Mouse (Mus musculus) gastrocnemius, adult 2 months (tissue): ENCODE measurements at regions not wholly inside any gene's neighbourhood (a gene's known extent, or its start where the extent isn't known, plus 50 kb on each side); places are given as distances from the start of the nearest gene placed in this dataset.

Experiments
- DNase-seq: peaks from one replicate; pipeline ENCODE4 v3.0.0; 2022
- H3K27ac ChIP-seq: fragments of 200-600 bp; 2 replicates; pipeline ENCODE4 v1.8.1; 2022; ENCODE audit warnings: mild to moderate bottlenecking
- H3K4me3 ChIP-seq: fragments of 200-600 bp; 2 replicates; pipeline ENCODE4 v1.8.1; 2022; ENCODE audit warnings: mild to moderate bottlenecking, moderate library complexity
- CTCF ChIP-seq: fragments of 200-600 bp; IDR thresholded peaks from 2 replicates; pipeline ENCODE4 v1.8.1; 2022; ENCODE audit warnings: antibody characterized with exemption, mild to moderate bottlenecking, moderate library complexity
- intact Hi-C: fragments of 180-260 bp; cut with DNase I; formaldehyde crosslinking; loops from one replicate; pipeline ENCODE4 v1.15.1; 2025

DNA sequence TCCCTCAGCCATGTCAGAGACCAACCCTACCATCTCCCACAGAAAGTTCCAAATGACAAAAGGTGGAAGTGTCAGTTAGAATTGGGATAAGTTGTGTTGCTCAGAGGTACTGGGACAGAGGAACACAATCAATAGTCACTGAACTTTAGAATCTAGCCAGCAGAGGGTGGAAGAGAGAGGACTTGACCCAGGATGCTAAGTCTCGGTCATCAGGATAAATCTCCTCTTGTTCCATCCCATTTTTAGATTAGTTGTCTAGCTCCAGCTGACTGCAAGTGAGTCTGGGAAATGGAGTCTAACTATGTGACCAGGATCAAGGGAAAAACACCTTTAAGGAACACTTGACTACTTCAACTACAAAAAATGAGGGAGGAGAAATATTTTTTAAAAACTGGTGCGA is 91.5 kb downstream of the Fam84b start:
- TF ChIP-seq CTCF = peak; percentile 45
- Histone ChIP-seq H3K27ac (no peak overlapping the region), H3K4me3 (no peak overlapping the region)
- DNase-seq = no peak
- intact Hi-C loops = loop anchor here (10.0 kb wide), 1 partner anchor 333 kb away; no protein-coding TSS in a partner anchor

DNA sequence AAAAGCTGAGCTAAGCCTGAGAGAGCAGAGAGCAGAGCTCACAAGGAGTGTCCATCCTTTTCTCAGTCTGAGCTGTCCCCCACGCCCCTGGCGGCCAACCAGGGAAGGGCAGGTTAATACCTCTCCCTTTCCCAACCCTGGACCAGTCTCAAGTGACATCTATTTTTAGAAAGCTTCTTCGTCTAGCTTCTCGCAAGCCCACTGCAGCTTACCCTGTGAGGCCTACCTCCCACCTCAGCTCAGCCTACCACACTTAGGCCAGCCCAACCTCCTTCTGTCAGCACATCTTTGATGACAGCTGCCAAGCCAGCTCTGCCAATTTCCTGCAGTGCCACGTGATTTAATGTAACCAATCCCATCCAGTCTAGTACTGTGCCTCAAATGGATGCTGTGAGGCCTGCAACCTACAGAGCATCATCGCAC is 93.6 kb downstream of the Fam84b start:
- H3K4me3 ChIP-seq = no peak overlapping the region
- H3K27ac ChIP-seq = no peak overlapping the region
- intact Hi-C loops = loop anchor here (10.0 kb wide), 1 partner anchor 335 kb away; no protein-coding TSS in a partner anchor
- DNase-seq = peak; percentile 56
- peak; percentile 61 for TF ChIP-seq CTCF

DNA sequence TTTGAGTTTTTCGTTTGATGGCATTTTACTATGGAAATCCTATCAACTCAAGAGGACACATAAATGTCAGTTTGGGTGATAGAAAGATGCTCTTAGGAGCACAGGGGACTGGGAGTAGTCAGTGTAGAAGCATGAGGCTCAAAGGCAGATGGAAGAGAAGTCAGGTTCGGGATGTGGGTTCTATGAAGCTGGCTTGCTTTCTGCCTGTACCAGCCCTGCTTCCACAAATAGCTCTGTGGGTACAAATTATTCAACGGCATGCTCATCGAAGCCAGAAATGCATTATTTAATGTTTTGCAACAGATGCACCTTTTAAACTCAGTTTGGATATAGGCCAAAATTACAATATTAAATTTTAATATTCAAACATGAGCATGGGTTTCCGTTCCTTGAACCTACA is 99.3 kb downstream of the Fam84b start:
- Histone ChIP-seq H3K27ac (no peak overlapping the region), H3K4me3 (no peak overlapping the region)
- no peak for DNase-seq
- intact Hi-C loops = no loop called here
- TF ChIP-seq CTCF = no peak

DNA sequence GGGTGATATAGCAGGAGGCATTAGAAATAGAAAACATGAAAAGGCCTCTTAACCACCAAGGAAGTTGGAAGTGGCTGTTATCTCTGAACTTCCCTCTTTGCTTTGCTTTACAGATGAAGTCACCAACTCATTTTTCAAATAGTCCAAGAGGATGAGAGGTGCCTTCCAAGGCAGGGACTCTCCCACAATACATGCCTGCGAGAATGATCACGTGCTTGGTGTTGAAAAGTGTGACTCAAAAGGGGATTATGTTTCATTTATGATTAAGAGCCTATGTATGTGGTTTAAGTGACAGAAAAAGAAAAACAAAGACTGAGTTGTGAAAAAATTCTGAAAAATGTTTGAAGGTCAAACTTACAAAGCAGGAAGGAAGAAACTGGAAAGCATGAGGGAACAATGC is 114.0 kb downstream of the Fam84b start:
- Histone ChIP-seq H3K4me3 (no peak overlapping the region), H3K27ac (no peak overlapping the region)
- no peak for TF ChIP-seq CTCF
- DNase-seq = no peak
- intact Hi-C loops = no loop called here

DNA sequence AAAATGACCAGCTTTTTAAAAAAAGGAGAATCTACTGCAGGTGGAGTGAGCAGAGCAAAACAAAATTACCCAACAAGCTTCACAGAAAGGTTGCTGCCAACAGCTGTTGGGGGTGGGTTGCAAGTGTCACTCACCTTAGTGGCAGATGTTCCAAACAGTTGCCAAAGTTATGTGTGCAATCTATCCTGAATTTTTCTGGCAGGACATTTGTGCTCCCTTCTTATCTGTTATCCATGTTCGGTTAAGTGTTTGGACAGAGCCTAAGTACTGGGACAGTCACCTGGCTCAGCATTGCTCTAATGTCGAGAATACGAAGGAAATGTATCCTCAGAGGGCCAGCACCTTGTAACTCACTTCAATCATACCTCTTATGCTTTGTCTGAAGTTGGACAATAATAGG is 115.3 kb downstream of the Fam84b start:
- no peak for DNase-seq
- intact Hi-C loops = no loop called here
- no peak for TF ChIP-seq CTCF
- Histone ChIP-seq H3K27ac (no peak overlapping the region), H3K4me3 (no peak overlapping the region)

DNA sequence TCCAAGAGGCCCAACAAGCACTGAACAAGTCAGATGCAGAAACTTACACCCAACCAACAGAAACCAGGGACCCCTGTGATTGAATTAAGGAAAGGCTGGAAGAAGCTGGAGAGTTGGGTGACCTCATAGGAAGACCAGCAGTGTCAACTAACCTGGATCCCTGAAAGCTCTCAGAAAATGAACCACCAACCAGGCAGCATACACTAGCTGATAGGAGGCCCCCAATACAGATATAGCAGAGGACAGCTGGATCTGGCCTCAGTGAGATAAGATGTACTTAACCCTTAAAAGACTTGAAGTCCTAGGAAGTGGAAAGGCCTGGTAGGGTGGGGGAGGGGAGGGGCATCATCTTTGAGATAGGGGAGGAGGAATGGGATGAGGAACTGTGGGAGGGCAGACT is 121.2 kb downstream of the Fam84b start:
- intact Hi-C loops = no loop called here
- Histone ChIP-seq H3K4me3 (no peak overlapping the region), H3K27ac (no peak overlapping the region)
- no peak for DNase-seq
- no peak for TF ChIP-seq CTCF

DNA sequence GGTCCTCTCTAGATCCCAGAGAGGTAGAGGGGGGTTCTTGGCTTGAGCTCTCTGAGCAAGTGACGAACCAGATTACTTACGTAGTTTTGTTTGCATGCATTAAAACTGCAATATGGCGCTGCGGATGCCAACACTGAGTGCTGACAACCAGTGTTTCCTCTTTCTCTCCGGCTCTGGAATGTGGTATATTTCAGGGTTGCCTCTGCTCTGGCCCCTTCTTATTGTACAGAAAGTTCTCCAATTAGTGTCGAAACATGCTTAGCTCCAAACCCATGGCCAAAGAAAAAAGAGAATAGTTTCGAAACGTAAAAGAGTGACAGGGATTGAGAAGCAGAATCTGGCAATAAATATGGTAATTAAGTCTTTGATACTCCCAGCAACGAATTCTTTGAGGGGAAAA is 124.8 kb downstream of the Fam84b start:
- no peak overlapping the region for H3K27ac ChIP-seq
- no peak overlapping the region for H3K4me3 ChIP-seq
- DNase-seq = no peak
- no peak for TF ChIP-seq CTCF
- intact Hi-C loops = no loop called here

DNA sequence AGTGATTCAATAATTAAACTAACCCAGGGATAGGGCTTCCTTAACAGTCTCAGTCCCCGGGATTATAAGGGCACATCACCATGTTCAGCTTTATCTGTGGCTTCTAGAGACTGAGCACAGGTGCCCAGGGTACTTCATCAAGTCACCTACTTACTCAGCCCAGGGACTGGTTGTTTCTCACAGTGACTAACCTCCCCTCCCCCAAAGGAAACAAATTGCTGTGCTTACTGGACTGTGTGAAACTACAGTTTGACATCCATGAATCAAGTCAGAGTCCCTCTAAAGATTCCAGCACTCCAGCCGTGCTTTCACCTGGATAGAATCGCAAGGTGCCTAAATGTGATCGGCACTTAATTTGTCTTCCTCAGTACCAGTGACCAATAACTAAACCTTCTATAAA is 125.2 kb downstream of the Fam84b start:
- no peak overlapping the region for H3K4me3 ChIP-seq
- intact Hi-C loops = no loop called here
- no peak for TF ChIP-seq CTCF
- DNase-seq = no peak
- no peak overlapping the region for H3K27ac ChIP-seq

DNA sequence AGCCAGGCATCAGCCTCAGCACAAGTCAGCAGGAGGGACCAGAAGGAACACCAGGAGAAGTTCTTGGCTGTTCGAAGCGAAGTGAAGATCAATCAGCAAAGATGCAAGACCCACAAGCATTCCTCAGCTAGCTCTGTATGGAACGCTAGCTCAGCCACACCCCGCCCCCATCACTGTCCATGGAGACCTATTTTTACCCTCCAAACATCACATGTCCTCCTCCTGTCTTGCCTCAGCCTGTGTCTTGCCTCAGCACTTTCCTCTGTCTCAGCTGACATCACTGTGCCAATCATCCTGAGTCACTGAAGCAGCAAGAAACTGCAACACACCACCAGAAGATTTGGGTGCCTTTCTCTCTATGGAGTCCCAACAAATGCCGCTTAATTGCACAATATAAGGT is 134.2 kb downstream of the Fam84b start:
- intact Hi-C loops = no loop called here
- DNase-seq = peak; percentile 16
- TF ChIP-seq CTCF = no peak
- Histone ChIP-seq H3K4me3 (no peak overlapping the region), H3K27ac (no peak overlapping the region)

DNA sequence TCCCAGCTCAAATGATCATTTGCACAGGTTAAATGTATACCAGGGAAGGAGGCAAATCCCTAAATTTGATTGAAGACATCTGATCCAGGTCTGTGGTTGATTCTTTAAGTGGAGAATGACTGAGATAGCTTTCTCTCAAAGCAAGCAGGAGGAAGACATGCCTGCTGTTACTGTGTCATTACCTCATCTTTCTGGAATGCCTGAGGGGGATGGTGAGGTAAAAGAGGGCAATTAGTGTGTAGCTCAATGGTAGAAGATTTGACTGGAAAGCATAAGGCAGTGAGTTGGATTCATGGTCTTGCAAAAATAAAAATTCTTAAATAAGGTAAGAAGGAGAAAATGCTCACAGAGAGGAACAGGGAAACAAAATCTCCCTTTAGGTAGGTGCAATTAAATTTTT is 144.9 kb downstream of the Fam84b start:
- DNase-seq = no peak
- no peak overlapping the region for H3K27ac ChIP-seq
- intact Hi-C loops = no loop called here
- no peak overlapping the region for H3K4me3 ChIP-seq
- no peak for TF ChIP-seq CTCF

DNA sequence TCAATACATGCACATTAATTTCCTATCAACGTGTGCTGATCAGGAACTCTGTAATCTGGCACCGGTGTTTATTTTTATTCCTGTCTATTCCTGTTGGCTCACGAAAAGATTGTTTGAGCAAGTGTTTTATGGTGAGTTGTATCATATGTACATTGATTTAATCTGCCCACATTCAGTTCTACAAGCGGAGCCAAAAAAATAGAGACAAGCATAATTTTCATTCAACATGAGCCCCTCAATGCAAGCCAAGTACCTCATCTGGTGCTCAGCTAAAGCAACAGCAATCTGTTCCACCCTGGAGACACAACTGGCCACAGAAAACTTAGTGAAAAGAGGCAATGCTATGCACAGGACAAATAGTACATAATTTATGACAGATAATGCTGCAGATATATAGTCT is 147.6 kb downstream of the Fam84b start:
- intact Hi-C loops = no loop called here
- no peak for TF ChIP-seq CTCF
- Histone ChIP-seq H3K27ac (no peak overlapping the region), H3K4me3 (no peak overlapping the region)
- no peak for DNase-seq

DNA sequence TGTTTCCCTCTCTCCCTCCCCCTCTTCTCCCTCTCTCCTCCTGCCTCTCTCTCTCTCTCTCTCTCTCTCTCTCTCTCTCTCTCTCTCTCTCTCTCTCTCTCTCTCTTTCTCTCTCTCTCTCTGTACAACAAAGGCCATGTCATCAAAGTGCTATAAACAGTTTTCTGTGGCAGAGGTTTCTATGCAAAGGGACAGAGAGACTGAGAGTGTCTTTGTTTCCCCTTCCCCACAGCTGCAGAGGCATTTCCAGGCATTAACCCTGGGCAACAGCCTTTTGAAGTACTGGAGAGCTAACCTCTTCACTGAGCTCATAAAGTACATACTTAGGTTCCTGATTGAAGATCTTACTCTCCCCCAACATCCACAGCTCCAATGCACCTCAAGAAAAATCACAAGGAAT is 152.3 kb downstream of the Fam84b start:
- intact Hi-C loops = no loop called here
- Histone ChIP-seq H3K4me3 (no peak overlapping the region), H3K27ac (no peak overlapping the region)
- DNase-seq = no peak
- TF ChIP-seq CTCF = no peak

DNA sequence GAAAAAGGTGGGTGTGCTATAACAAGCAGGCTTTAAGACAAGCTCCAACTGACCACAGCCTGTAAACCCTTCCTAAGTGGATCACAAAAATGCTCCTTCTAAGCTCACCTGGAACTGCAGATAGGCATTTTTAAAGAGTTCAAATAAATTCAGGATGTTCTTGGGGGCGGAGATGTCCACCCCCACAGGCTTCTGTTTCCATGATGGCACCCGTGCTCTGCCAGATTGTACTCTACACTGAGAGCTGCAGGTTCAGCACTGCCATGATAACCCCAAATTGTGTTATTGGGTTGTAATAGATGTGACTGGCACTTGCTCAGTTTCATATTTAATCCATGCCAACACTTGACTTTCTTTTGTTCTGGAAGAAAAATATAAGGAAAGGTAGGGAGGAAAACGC is 158.8 kb downstream of the Fam84b start:
- intact Hi-C loops = no loop called here
- no peak for DNase-seq
- no peak overlapping the region for H3K4me3 ChIP-seq
- no peak overlapping the region for H3K27ac ChIP-seq
- no peak for TF ChIP-seq CTCF

DNA sequence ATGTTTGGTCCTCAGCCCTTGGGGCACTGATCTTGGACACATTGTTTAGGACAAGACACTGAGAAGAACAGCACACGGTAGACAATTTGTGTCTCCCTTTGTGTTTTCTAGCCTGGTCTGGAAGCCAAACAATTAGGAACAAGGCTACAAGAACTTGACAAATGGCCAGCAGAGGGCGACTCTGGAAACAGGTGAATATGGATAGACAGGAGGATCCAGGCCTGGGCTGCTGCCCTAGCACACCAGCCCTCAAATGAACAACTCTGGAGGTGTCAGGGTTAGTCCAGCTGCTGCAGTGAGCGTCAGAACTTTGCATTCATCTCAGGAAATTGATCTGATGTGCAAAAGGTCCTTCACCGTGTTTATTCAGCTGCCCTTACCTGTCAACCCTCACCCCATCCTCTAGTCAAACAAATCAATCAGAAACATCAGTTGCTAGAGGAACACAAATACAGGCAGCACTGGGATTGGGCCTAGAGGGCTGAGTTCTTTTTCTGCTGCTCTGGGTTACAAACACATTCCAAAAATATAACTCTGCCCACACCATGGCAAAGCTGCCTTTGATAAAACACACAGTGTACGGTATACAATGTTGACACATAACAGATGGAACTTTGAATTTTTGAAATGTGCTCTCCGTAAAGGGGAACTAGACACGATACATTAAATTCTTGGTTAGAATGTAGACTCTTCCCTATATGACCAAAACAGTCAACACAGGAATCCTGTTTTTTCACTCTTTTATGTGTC is 159.7 kb downstream of the Fam84b start:
- peak; percentile 26 for DNase-seq
- Histone ChIP-seq H3K27ac (no peak overlapping the region), H3K4me3 (no peak overlapping the region)
- TF ChIP-seq CTCF = peak; percentile 44
- intact Hi-C loops = no loop called here
